Mouse (Mus musculus): ENCODE measurements around the gene Piwil4.

GRCm38 (mm10) chr9:14662876-14663275 lies 77.7 kb downstream of the Piwil4 start:
- TF ChIP-seq POLR2A (IDR thresholded peaks at IDR 0.05; ENCODE audit: insufficient read length, low read depth) (no peak), POLR2AphosphoS2 (IDR thresholded peaks at IDR 0.05; ENCODE audit: insufficient read length, low read depth) (no peak), MAX (IDR thresholded peaks at IDR 0.05; ENCODE audit: low read depth) (no peak), SRF (IDR thresholded peaks at IDR 0.05; ENCODE audit: control insufficient read depth, insufficient read length, low read depth) (no peak), MYOG (IDR thresholded peaks at IDR 0.05; ENCODE audit: control insufficient read depth in 1 of 3, insufficient read depth in 1 of 3, insufficient read length in 2 of 3, low read depth in 2 of 3) (no peak), TCF12 (IDR thresholded peaks at IDR 0.05; ENCODE audit: insufficient read depth, poor library complexity, severe bottlenecking) (no peak)
